Mouse (Mus musculus): Measurements from ENCODE around the gene Sec16b. TPM values are rescaled to one million over a fixed set of nuclear protein-coding genes. Genes with fewer than 3 reads are reported as not detected.

Gene Sec16b
- polyA plus RNA-seq (2014; fragmentation: Illumina TruSeq; extraction: RNeasy Lipid Tissue Mini Kit (QIAGEN cat#74804); ENCODE audit: low read depth, low replicate concordance) = 2.6 TPM

DNA sequence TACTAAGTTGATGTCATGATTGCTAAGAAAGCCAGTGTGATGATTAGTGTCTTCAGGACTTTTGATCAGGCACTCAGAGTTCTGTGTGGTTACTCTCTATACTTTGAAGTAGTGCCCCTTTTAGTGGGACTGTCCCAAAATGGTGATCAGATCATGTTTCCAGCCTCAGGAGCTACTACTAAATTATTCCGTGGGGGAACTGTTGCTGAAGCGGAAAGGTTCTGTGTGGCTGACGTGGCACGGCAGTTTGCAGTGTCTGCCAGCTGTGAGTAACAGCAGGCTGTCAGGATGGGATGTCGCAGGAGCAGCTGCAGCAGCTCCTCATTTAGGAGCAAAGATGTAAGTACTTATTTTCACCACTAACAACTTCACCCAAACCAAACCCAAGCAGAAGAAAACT, at the start of gene Sec16b:
Gene Sec16b (plus strand): TSS at position 207 of the 400 bp plus-strand sequence.

DNA sequence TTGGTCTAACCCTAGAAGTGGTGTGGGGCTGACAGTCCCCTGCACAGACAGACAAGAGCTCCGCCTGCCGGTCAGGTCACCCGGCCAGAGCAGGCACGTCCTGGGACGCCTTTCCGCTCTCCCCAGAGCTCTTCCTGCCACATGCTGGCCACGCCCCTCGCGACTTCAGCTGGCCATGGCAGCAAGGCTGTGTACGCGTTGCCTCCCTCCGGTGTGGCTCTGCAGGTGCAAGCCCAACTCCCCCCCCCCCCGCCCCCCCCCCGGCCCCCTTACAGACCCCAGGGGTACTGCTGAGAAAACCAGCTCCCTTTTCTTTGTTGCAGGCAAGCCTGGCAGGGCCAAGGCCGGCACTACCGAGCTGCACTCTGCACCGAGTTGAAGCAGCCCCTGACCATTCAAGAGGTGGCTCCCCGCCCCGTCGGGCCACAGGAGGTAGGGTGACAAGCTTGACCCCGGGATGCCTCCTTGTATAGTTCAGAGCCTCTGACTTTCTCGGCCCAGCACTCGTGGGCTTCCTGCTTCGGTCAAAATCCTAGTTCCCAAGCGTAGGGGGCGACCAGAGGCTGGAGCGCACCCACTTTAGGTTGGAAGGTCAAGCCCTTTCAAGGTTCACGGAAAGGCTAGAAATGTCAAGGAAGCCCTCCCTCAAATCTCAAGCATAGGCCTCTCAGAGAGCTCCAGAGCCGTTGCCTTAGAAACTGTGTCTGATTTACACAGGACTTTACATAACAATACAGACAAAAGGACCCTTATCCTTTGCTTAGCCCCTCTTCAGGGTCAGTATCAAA, 47.9 kb upstream of the Sec16b start, which contains the start of gene Cryzl2:
Gene Cryzl2 (plus strand): TSS at position 157 of the 788 bp plus-strand sequence.

Other genes with a start within 250 kb of the Sec16b start
- gene Rasal2, start 94.1 kb upstream of the Sec16b start, polyA plus RNA-seq (2014; fragmentation: Illumina TruSeq; extraction: RNeasy Lipid Tissue Mini Kit (QIAGEN cat#74804); ENCODE audit: low read depth, low replicate concordance) = 12.0 TPM
- gene Cryzl2, start 48.2 kb upstream of the Sec16b start, polyA plus RNA-seq (2014; fragmentation: Illumina TruSeq; extraction: RNeasy Lipid Tissue Mini Kit (QIAGEN cat#74804); ENCODE audit: low read depth, low replicate concordance) = 18.5 TPM

Measured in heart, adult 10 weeks (tissue).